Mouse (Mus musculus): ENCODE data around the gene Edem1. TPM values are rescaled to one million over a fixed set of nuclear protein-coding genes. Genes with fewer than 3 reads are reported as not detected.

The Edem1 gene
- 19.7 and 21.5 TPM in 2 replicates for polyA plus RNA-seq (2016; fragmentation: Nextera tagmentation; extraction: Ambion mirVana)

- peak; percentile 98 for DNase-seq (ENCODE audit: low spot score)
- peaks cover 19% of the 10 kb centered on the region for H3K4me1 ChIP-seq
- WGBS = under 1% methylated on average over 67 of the region's 67 CpGs
Measured at GRCm38 (mm10) chr6:108828234-108828868, at the start of gene Edem1. Edem1 (plus strand) TSS chr6:108828641.

GRCm38 (mm10) chr6:108781865-108782264 is 46.6 kb upstream of the Edem1 start:
- Histone ChIP-seq H3K4me1 (peaks cover 11% of the 10 kb centered on the region), H3K27ac (no peak overlapping the region), H3K27me3 (ENCODE audit: low read depth, poor library complexity, severe bottlenecking) (no peaks in the 10 kb centered on the region), H3K4me3 (no peak overlapping the region), H3K36me3 (no peaks in the 10 kb centered on the region), H3K9me3 (replicated peaks) (no peaks in the 10 kb centered on the region)
- no peak for DNase-seq (ENCODE audit: low spot score)
- WGBS = 75% methylated on average over 6 of the region's 6 CpGs

More at GRCm38 (mm10) chr6:108828234-108828868, at the start of gene Edem1:
- Histone ChIP-seq H3K9me3 (replicated peaks) (no peaks in the 10 kb centered on the region), H3K27ac (peak within 1 kb of the TSS; percentile 96), H3K36me3 (peaks cover 11% of the 10 kb centered on the region), H3K27me3 (ENCODE audit: low read depth, poor library complexity, severe bottlenecking) (no peaks in the 10 kb centered on the region), H3K4me3 (peak within 1 kb of the TSS; percentile 91)

GRCm38 (mm10) chr6:108782526-108783183 is 45.8 kb upstream of the Edem1 start, which contains the start of gene Arl8b:
Arl8b (plus strand) TSS chr6:108783099.
- peak; percentile 99 for DNase-seq (ENCODE audit: low spot score)
- Histone ChIP-seq H3K9me3 (replicated peaks) (no peaks in the 10 kb centered on the region), H3K27me3 (ENCODE audit: low read depth, poor library complexity, severe bottlenecking) (no peaks in the 10 kb centered on the region), H3K4me3 (peak within 1 kb of the TSS; percentile 100), H3K4me1 (peaks cover 11% of the 10 kb centered on the region), H3K36me3 (no peaks in the 10 kb centered on the region), H3K27ac (peak within 1 kb of the TSS; percentile 90)
- WGBS = 10% methylated on average over 36 of the region's 36 CpGs

GRCm38 (mm10) chr6:108783184-108783881 is 45.1 kb upstream of the Edem1 start:
- WGBS = under 1% methylated on average over 57 of the region's 57 CpGs
- peak overlapping the region; percentile 100 for H3K4me3 ChIP-seq
- H3K36me3 ChIP-seq = no peaks in the 10 kb centered on the region
- H3K4me1 ChIP-seq = peaks cover 11% of the 10 kb centered on the region
- H3K27me3 ChIP-seq (ENCODE audit: low read depth, poor library complexity, severe bottlenecking) = no peaks in the 10 kb centered on the region
- no peaks in the 10 kb centered on the region for H3K9me3 ChIP-seq (replicated peaks)
- DNase-seq (ENCODE audit: low spot score) = no peak
- peak overlapping the region; percentile 90 for H3K27ac ChIP-seq

GRCm38 (mm10) chr6:108784056-108784455 is 44.4 kb upstream of the Edem1 start:
- Histone ChIP-seq H3K4me1 (peaks cover 11% of the 10 kb centered on the region), H3K27me3 (ENCODE audit: low read depth, poor library complexity, severe bottlenecking) (no peaks in the 10 kb centered on the region), H3K9me3 (replicated peaks) (no peaks in the 10 kb centered on the region), H3K4me3 (peak overlapping the region; percentile 100), H3K27ac (no peak overlapping the region), H3K36me3 (peaks cover under 1% of the 10 kb centered on the region; the same call in 1 of the 2 replicates)
- WGBS = 41% methylated on average over 11 of the region's 11 CpGs
- no peak for DNase-seq (ENCODE audit: low spot score)

GRCm38 (mm10) chr6:108784796-108785195 is 43.6 kb upstream of the Edem1 start:
- Histone ChIP-seq H3K27me3 (ENCODE audit: low read depth, poor library complexity, severe bottlenecking) (no peaks in the 10 kb centered on the region), H3K4me1 (peaks cover 11% of the 10 kb centered on the region), H3K9me3 (replicated peaks) (no peaks in the 10 kb centered on the region), H3K27ac (no peak overlapping the region), H3K36me3 (peaks cover 2% of the 10 kb centered on the region; the same call in 1 of the 2 replicates), H3K4me3 (peak overlapping the region; percentile 100)
- 48% methylated on average over 5 of the region's 5 CpGs for WGBS
- no peak for DNase-seq (ENCODE audit: low spot score)

GRCm38 (mm10) chr6:108785551-108785950 is 42.9 kb upstream of the Edem1 start:
- H3K4me3 ChIP-seq = no peak overlapping the region
- DNase-seq (ENCODE audit: low spot score) = no peak
- no peak overlapping the region for H3K27ac ChIP-seq
- peaks cover 2% of the 10 kb centered on the region; the same call in 1 of the 2 replicates for H3K36me3 ChIP-seq
- H3K9me3 ChIP-seq (replicated peaks) = no peaks in the 10 kb centered on the region
- 90% methylated on average over 3 of the region's 3 CpGs for WGBS
- H3K27me3 ChIP-seq (ENCODE audit: low read depth, poor library complexity, severe bottlenecking) = no peaks in the 10 kb centered on the region
- peaks cover 11% of the 10 kb centered on the region for H3K4me1 ChIP-seq

- DNase-seq (ENCODE audit: low spot score) = no peak
- Histone ChIP-seq H3K36me3 (peaks cover 5% of the 10 kb centered on the region; the same call in 1 of the 2 replicates), H3K4me1 (no peaks in the 10 kb centered on the region), H3K27me3 (ENCODE audit: low read depth, poor library complexity, severe bottlenecking) (no peaks in the 10 kb centered on the region), H3K27ac (no peak overlapping the region), H3K4me3 (no peak overlapping the region), H3K9me3 (replicated peaks) (no peaks in the 10 kb centered on the region)
- WGBS = 87% methylated on average over 5 of the region's 5 CpGs
Measured at GRCm38 (mm10) chr6:108791498-108791897, 36.9 kb upstream of the Edem1 start.

GRCm38 (mm10) chr6:108795912-108796311 is 32.5 kb upstream of the Edem1 start:
- no peaks in the 10 kb centered on the region for H3K9me3 ChIP-seq (replicated peaks)
- H3K27ac ChIP-seq = no peak overlapping the region
- H3K36me3 ChIP-seq = 0 out of 2 replicates have a peak, but pooled peaks cover 3% of the 10 kb centered on the region
- WGBS = 80% methylated on average over 1 of the region's 1 CpGs
- H3K4me3 ChIP-seq = no peak overlapping the region
- no peaks in the 10 kb centered on the region for H3K4me1 ChIP-seq
- H3K27me3 ChIP-seq (ENCODE audit: low read depth, poor library complexity, severe bottlenecking) = no peaks in the 10 kb centered on the region
- no peak for DNase-seq (ENCODE audit: low spot score)

GRCm38 (mm10) chr6:108796706-108797105 is 31.7 kb upstream of the Edem1 start:
- Histone ChIP-seq H3K9me3 (replicated peaks) (no peaks in the 10 kb centered on the region), H3K36me3 (0 out of 2 replicates have a peak, but pooled peaks cover under 1% of the 10 kb centered on the region), H3K4me3 (no peak overlapping the region), H3K4me1 (no peaks in the 10 kb centered on the region), H3K27ac (no peak overlapping the region), H3K27me3 (ENCODE audit: low read depth, poor library complexity, severe bottlenecking) (no peaks in the 10 kb centered on the region)
- 54% methylated on average over 2 of the region's 2 CpGs for WGBS
- no peak for DNase-seq (ENCODE audit: low spot score)

GRCm38 (mm10) chr6:108805194-108805593 is 23.2 kb upstream of the Edem1 start:
- Histone ChIP-seq H3K27ac (no peak overlapping the region), H3K27me3 (ENCODE audit: low read depth, poor library complexity, severe bottlenecking) (no peaks in the 10 kb centered on the region), H3K36me3 (no peaks in the 10 kb centered on the region), H3K4me3 (no peak overlapping the region), H3K4me1 (no peaks in the 10 kb centered on the region), H3K9me3 (replicated peaks) (no peaks in the 10 kb centered on the region)
- WGBS = 47% methylated on average over 1 of the region's 1 CpGs
- DNase-seq (ENCODE audit: low spot score) = no peak

GRCm38 (mm10) chr6:108805871-108806270 is 22.6 kb upstream of the Edem1 start:
- Histone ChIP-seq H3K27ac (no peak overlapping the region), H3K36me3 (no peaks in the 10 kb centered on the region), H3K4me1 (no peaks in the 10 kb centered on the region), H3K4me3 (no peak overlapping the region), H3K27me3 (ENCODE audit: low read depth, poor library complexity, severe bottlenecking) (no peaks in the 10 kb centered on the region), H3K9me3 (replicated peaks) (no peaks in the 10 kb centered on the region)
- no peak for DNase-seq (ENCODE audit: low spot score)
- 86% methylated on average over 7 of the region's 7 CpGs for WGBS

- Histone ChIP-seq H3K27me3 (ENCODE audit: low read depth, poor library complexity, severe bottlenecking) (no peaks in the 10 kb centered on the region), H3K9me3 (replicated peaks) (no peaks in the 10 kb centered on the region), H3K36me3 (no peaks in the 10 kb centered on the region), H3K4me3 (no peak overlapping the region), H3K27ac (no peak overlapping the region), H3K4me1 (no peaks in the 10 kb centered on the region)
- 74% methylated on average over 3 of the region's 3 CpGs for WGBS
- DNase-seq (ENCODE audit: low spot score) = no peak
Measured at GRCm38 (mm10) chr6:108807446-108807845, 21.0 kb upstream of the Edem1 start.

Data from limb, embryonic 10.5 days (tissue).